8 mouse cellular contexts compared by ENCODE assay signal in the genomic region with DNA sequence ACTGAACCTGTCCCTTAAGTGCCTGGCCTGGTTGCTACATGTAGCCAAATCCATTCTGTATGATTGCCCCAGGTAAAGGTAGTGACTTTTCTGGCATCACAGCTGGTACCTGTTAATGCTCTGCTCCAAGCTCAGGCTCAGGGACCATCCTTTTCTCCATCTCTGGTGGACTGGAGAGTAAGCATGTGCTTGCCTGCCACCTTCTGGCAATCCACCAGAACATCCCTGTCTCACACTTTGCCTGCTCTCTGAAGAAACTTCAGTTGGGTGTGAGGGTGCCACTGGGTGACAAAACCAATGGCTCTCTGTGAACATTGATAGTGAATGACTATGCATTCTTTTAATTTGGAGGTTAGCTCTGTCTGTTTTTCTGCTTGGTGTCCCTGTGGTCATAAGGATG. TPM values are rescaled to one million over a fixed set of nuclear protein-coding genes. Genes with fewer than 3 reads are reported as not detected.
A peak's percentile ranks its signal among the peaks of the same experiment; 100 is the strongest.
DNase-seq lines count a peak whose midpoint lies in the region; ATAC-seq and TF ChIP-seq lines count a peak whose summit lies in the region.

No protein-coding gene starts in this region.

- peak; percentile 16 to 31 for DNase-seq in cerebellum, postnatal 36 days
- DNase-seq in cerebellum, adult 9-10 months, result no peak
- peak; percentile 35 for DNase-seq in lung, embryonic 14.5 days
- DNase-seq in lung, adult 18-20 months, result no peak
- peak; percentile 60 for DNase-seq in c-Kit-positive CD71-positive TER-119-positive erythroid progenitor cells, embryonic 14.5 days (ENCODE audit: low spot score)
- no peak for DNase-seq in ovary, postnatal 14 days (ENCODE audit: low spot score)

- H3K4me3 ChIP-seq in lung, embryonic 14.5 days (ENCODE audit: low read depth, low read length), result no peak overlapping the region

- ATAC-seq in lung, embryonic 14.5 days (ENCODE audit: insufficient read depth), result no peak
- ATAC-seq in megakaryocyte, adult 5-6 weeks (ENCODE audit: poor library complexity, severe bottlenecking), result peak; percentile 75
- ATAC-seq in inflammation-experienced regulatory T-cells, adult 6 months, result no peak

- H3K27me3 ChIP-seq in lung, embryonic 14.5 days (ENCODE audit: insufficient read depth, low read length), result no peaks in the 10 kb centered on the region

- H3K27ac ChIP-seq in lung, embryonic 14.5 days (ENCODE audit: low read depth), result no peak overlapping the region

- H3K4me2 ChIP-seq in lung, embryonic 14.5 days, result no peak overlapping the region

- H3K9ac ChIP-seq in lung, embryonic 14.5 days, result no peak overlapping the region

- TF ChIP-seq CTCF in lung, embryonic 14.5 days (IDR thresholded peaks at IDR 0.05; ENCODE audit: low read depth), result peak; percentile 50

- H3K4me1 ChIP-seq in lung, embryonic 14.5 days (ENCODE audit: insufficient read depth), result no peaks in the 10 kb centered on the region

- H3K9me3 ChIP-seq in lung, embryonic 14.5 days (ENCODE audit: low read depth, low read length), result no peaks in the 10 kb centered on the region

- H3K36me3 ChIP-seq in lung, embryonic 14.5 days (ENCODE audit: insufficient read depth), result peaks cover 74% of the 10 kb centered on the region

RNA-seq across cellular contexts. Expression of a gene that starts 7.2 kb away (rescaled TPM):
- 8.2 and 8.4 TPM in 2 replicates for polyA plus RNA-seq in lung, embryonic 14.5 days (2014; fragmentation: Nextera tagmentation; extraction: Ambion mirVana)
- total RNA-seq in megakaryocyte, adult 5-6 weeks (2015), result 9.4 TPM in 2 replicates
- total RNA-seq in megakaryocyte, adult 5-6 weeks (2017), result 6.1 and 8.4 TPM in 2 replicates
- 10 to 100 TPM in 2 of 3 experiments, 1 to 10 TPM in 1; 9.7 to 32.4 (median 26.8) TPM for polyA plus RNA-seq in inflammation-experienced regulatory T-cells, adult 6 months (2017; shearing (Covaris generic))

RNA-seq across cellular contexts. Expression of a gene that starts 35.8 kb away (rescaled TPM):
- polyA plus RNA-seq in lung, embryonic 14.5 days (2014; fragmentation: Nextera tagmentation; extraction: Ambion mirVana), result 125 and 127 TPM in 2 replicates
- total RNA-seq in megakaryocyte, adult 5-6 weeks (2015), result 43.3 and 45.9 TPM in 2 replicates
- 239 and 253 TPM in 2 replicates for total RNA-seq in megakaryocyte, adult 5-6 weeks (2017)
- polyA plus RNA-seq in inflammation-experienced regulatory T-cells, adult 6 months (2017; shearing (Covaris generic)), result 10 to 100 TPM; 64.2 to 91.0 (median 77.0) TPM

Comparison
In these comparisons a context has a peak if more than half of its experiments do, and no peak if none do; other contexts are left out.
1. DNase-seq: peak in cerebellum, postnatal 36 days (2 of 2), lung, embryonic 14.5 days (single experiment) and c-Kit-positive CD71-positive TER-119-positive erythroid progenitor cells, embryonic 14.5 days (single experiment); none in cerebellum, adult 9-10 months (single experiment), lung, adult 18-20 months (0 of 2) and ovary, postnatal 14 days (single experiment).